Mouse (Mus musculus) heart, embryonic 12.5 days (tissue): ENCODE measurements at regions not wholly inside any gene's neighbourhood (a gene's known extent, or its start where the extent isn't known, plus 50 kb on each side); places are given as distances from the start of the nearest gene placed in this dataset.

Experiments used
- ATAC-seq: fragments of 200-750 bp; cut with Nextera tagmentation; 2 replicates; pipeline ENCODE4 v1.8.0; 2017; ENCODE audit warnings: moderate TSS enrichment, moderate library complexity; ENCODE audit not compliant: insufficient number of reproducible peaks, low FRiP score
- H3K27ac ChIP-seq: fragments of 300-500 bp; sonication (generic); 2 replicates; pipeline ENCODE4 v1.5.1; 2016; ENCODE audit warnings: mild to moderate bottlenecking, moderate library complexity; ENCODE audit not compliant: poor library complexity, severe bottlenecking
- H3K27me3 ChIP-seq: fragments of 300-500 bp; sonication (generic); replicated peaks from 2 replicates; pipeline ENCODE4 v1.6.1; 2016; ENCODE audit warnings: mild to moderate bottlenecking, moderate library complexity
- H3K36me3 ChIP-seq: fragments of 300-500 bp; sonication (generic); 2 replicates; pipeline ENCODE4 v1.6.1; 2016; ENCODE audit warnings: mild to moderate bottlenecking, moderate library complexity
- H3K4me1 ChIP-seq: fragments of 300-500 bp; sonication (generic); replicated peaks from 2 replicates; pipeline ENCODE4 v1.6.1; 2016; ENCODE audit warnings: mild to moderate bottlenecking
- H3K4me2 ChIP-seq: fragments of 300-500 bp; sonication (generic); 2 replicates; pipeline ENCODE4 v1.6.1; 2016; ENCODE audit warnings: mild to moderate bottlenecking, moderate library complexity
- H3K4me3 ChIP-seq: fragments of 300-500 bp; sonication (generic); 2 replicates; pipeline ENCODE4 v1.5.1; 2016; ENCODE audit warnings: mild to moderate bottlenecking
- H3K9ac ChIP-seq: fragments of 300-500 bp; sonication (generic); 2 replicates; pipeline ENCODE4 v1.6.1; 2016; ENCODE audit warnings: mild to moderate bottlenecking, moderate library complexity
- H3K9me3 ChIP-seq: fragments of 300-500 bp; sonication (generic); replicated peaks from 2 replicates; pipeline ENCODE4 v1.6.1; 2016; ENCODE audit warnings: mild to moderate bottlenecking, moderate library complexity
- WGBS: fragments of 180-500 bp; shearing (Covaris S2); methylation state at CpG from one replicate; pipeline ENCODE4 v1.1.7; 2016; 5-methylcytosine and 5-hydroxymethylcytosine counted together

- no peak overlapping the region for H3K9ac ChIP-seq
- WGBS = 14% methylated on average over 1 of the region's 1 CpGs
- H3K36me3 ChIP-seq = no peaks in the 10 kb centered on the region
- no peak overlapping the region for H3K4me3 ChIP-seq
- H3K27ac ChIP-seq = no peak overlapping the region
- no peaks in the 10 kb centered on the region for H3K9me3 ChIP-seq
- ATAC-seq = no peak
- H3K4me1 ChIP-seq = peaks cover 6% of the 10 kb centered on the region
- H3K27me3 ChIP-seq = no peaks in the 10 kb centered on the region
- H3K4me2 ChIP-seq = no peak overlapping the region
These were observed 157.1 kb upstream of the Ankrd50 start for GRCm38 (mm10) chr3:38641733-38642132.

DNA sequence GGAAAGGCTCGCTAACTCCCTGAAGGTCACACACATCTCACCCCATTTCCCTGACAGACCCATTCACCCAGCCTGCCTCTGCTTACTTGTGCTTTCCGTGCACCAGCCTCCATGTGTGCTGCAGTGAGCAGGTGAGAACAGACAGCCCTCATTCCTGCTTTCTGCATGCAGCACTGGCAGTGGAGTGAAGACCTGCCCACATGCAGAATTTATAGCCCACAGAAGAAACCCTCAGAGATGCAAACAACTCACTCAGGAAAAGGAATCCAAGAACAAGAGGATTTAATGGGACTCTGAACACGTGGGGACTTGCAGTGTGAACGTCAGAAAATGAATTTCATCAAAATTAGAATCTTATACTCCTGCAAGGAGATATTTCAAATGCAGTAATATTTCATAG lies 152.2 kb upstream of the Ankrd50 start:
- 71% methylated on average over 4 of the region's 4 CpGs for WGBS
- H3K4me1 ChIP-seq = peaks cover 14% of the 10 kb centered on the region
- no peak overlapping the region for H3K27ac ChIP-seq
- H3K27me3 ChIP-seq = no peaks in the 10 kb centered on the region
- H3K9me3 ChIP-seq = no peaks in the 10 kb centered on the region
- H3K4me3 ChIP-seq = no peak overlapping the region
- no peak overlapping the region for H3K4me2 ChIP-seq
- H3K9ac ChIP-seq = no peak overlapping the region
- ATAC-seq = no peak
- no peaks in the 10 kb centered on the region for H3K36me3 ChIP-seq

DNA sequence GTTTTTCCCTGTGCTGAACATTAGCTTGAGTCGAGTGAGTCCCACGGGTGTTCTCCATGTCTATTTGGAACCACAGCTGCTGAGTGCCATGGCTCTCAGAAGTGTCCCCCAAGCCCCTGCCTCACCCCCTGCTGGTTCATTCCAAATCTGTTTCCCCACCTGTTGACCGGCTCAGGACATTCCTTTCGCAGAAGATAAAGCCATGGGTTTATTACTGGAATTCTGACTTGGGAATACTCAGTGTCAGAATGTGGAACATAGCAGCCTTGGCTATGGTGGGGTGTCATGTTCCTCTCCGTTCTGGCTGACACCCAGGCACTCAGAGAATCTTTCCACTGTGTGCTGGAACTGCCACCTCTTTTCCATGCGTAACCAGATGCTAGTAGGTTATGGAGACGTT lies 148.7 kb upstream of the Ankrd50 start:
- Histone ChIP-seq H3K36me3 (no peaks in the 10 kb centered on the region), H3K4me3 (no peak overlapping the region), H3K9me3 (no peaks in the 10 kb centered on the region), H3K4me1 (peaks cover 13% of the 10 kb centered on the region), H3K9ac (no peak overlapping the region), H3K27me3 (no peaks in the 10 kb centered on the region), H3K4me2 (no peak overlapping the region), H3K27ac (no peak overlapping the region)
- ATAC-seq = no peak
- WGBS = 46% methylated on average over 7 of the region's 7 CpGs

DNA sequence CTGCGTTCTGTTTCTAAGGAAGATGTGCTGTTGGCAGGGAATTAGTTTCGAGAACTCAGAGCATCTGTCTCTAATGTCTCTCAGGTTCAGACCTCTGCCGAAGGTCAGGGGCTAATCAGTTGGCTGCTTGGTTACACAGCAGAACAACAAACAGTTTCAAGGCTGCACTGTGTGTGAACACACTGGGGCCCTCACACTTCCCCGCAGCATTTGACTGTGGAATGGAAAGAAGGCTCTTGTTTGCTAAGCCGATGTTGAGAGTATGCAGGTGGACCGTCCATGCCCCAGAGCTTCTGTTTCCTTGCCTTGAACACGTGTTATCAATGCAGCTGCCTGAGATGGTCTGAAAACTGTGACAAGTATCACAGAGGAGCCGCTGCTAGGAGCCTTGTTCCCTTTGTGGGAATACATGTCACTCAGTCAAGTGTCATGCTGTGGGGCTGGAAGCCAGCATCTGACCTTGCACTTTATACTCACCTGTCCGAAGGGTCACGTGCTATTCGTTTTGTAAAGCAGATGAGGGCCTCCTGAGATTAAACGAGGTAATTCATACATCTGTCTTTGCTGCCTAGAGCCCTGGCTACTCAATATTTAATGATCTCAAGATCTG lies 141.0 kb upstream of the Ankrd50 start:
- Histone ChIP-seq H3K27ac (no peak overlapping the region), H3K9ac (no peak overlapping the region), H3K27me3 (no peaks in the 10 kb centered on the region), H3K36me3 (no peaks in the 10 kb centered on the region), H3K4me3 (no peak overlapping the region), H3K9me3 (no peaks in the 10 kb centered on the region), H3K4me1 (peaks cover 10% of the 10 kb centered on the region), H3K4me2 (no peak overlapping the region)
- no peak for ATAC-seq
- 42% methylated on average over 12 of the region's 12 CpGs for whole genome bisulfite sequencing

DNA sequence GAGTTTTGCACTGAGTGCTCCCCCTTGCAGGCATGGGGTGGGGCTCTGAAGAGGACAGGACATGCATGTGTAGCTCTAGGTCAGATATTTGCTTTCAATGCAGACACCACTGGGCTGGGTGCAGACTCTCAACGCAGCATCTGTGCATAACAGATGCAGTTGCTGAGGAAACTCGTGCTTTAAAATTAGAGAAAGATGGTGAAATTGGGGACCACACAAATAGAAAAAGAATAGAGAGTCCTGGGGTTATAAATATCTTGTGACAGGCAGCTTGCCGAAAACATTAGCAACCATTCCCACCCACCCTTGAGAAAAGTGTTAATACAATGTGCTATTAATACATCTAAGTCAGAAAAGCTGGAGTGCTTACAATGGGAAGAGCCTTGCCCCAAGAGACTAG lies 133.3 kb upstream of the Ankrd50 start:
- Histone ChIP-seq H3K36me3 (no peaks in the 10 kb centered on the region), H3K4me2 (peak overlapping the region; percentile 36; the same call in 1 of the 2 replicates), H3K9me3 (0 out of 2 replicates have a peak, but pooled peaks cover 2% of the 10 kb centered on the region), H3K4me3 (no peak overlapping the region), H3K27me3 (no peaks in the 10 kb centered on the region), H3K4me1 (peaks cover 12% of the 10 kb centered on the region), H3K9ac (no peak overlapping the region), H3K27ac (no peak overlapping the region)
- 52% methylated on average over 3 of the region's 3 CpGs for WGBS
- no peak for ATAC-seq

- H3K27me3 ChIP-seq = no peaks in the 10 kb centered on the region
- 0 out of 2 replicates have a peak, but pooled peaks cover 2% of the 10 kb centered on the region for H3K9me3 ChIP-seq
- H3K4me1 ChIP-seq = peaks cover 16% of the 10 kb centered on the region
- H3K27ac ChIP-seq = no peak overlapping the region
- H3K36me3 ChIP-seq = no peaks in the 10 kb centered on the region
- H3K4me2 ChIP-seq = no peak overlapping the region
- no peak for ATAC-seq
- no peak overlapping the region for H3K9ac ChIP-seq
- no peak overlapping the region for H3K4me3 ChIP-seq
- WGBS = 78% methylated on average over 8 of the region's 8 CpGs
These were observed 132.6 kb upstream of the Ankrd50 start for GRCm38 (mm10) chr3:38617217-38617616.

GRCm38 (mm10) chr3:38613706-38614105 lies 129.1 kb upstream of the Ankrd50 start:
- H3K4me2 ChIP-seq = no peak overlapping the region
- H3K9ac ChIP-seq = no peak overlapping the region
- H3K4me1 ChIP-seq = peaks cover 23% of the 10 kb centered on the region
- no peak overlapping the region for H3K4me3 ChIP-seq
- no peak for ATAC-seq
- no peaks in the 10 kb centered on the region for H3K27me3 ChIP-seq
- WGBS = 74% methylated on average over 6 of the region's 6 CpGs
- 0 out of 2 replicates have a peak, but pooled peaks cover 2% of the 10 kb centered on the region for H3K9me3 ChIP-seq
- no peaks in the 10 kb centered on the region for H3K36me3 ChIP-seq
- no peak overlapping the region for H3K27ac ChIP-seq

DNA sequence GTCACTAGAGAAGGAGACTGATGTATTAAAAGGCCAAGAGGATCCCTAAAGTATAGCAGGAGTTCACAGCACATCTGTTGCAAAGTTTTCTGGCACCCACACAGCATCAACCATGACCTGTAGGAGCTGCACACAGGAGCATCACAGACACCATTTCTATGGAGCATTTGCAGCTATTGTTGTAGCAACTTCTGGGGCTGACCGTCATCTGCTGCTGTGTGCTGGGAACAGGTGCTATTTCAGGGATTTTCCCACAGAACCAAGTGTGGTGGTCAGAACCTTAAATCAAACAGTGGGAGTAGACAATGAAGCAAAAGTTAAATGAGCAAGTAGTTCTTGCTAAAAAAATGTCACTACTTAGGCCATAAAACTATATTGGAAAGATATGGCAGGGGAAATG lies 106.9 kb upstream of the Ankrd50 start:
- H3K9ac ChIP-seq = no peak overlapping the region
- H3K27ac ChIP-seq = no peak overlapping the region
- H3K4me3 ChIP-seq = no peak overlapping the region
- WGBS = 84% methylated on average over 1 of the region's 1 CpGs
- no peaks in the 10 kb centered on the region for H3K4me1 ChIP-seq
- no peak for ATAC-seq
- no peaks in the 10 kb centered on the region for H3K36me3 ChIP-seq
- H3K4me2 ChIP-seq = no peak overlapping the region
- 0 out of 2 replicates have a peak, but pooled peaks cover 4% of the 10 kb centered on the region for H3K9me3 ChIP-seq
- H3K27me3 ChIP-seq = no peaks in the 10 kb centered on the region

GRCm38 (mm10) chr3:38588966-38589365 lies 104.3 kb upstream of the Ankrd50 start:
- Histone ChIP-seq H3K4me2 (no peak overlapping the region), H3K27me3 (no peaks in the 10 kb centered on the region), H3K4me1 (no peaks in the 10 kb centered on the region), H3K4me3 (no peak overlapping the region), H3K36me3 (no peaks in the 10 kb centered on the region), H3K9ac (no peak overlapping the region), H3K27ac (no peak overlapping the region), H3K9me3 (0 out of 2 replicates have a peak, but pooled peaks cover 4% of the 10 kb centered on the region)
- ATAC-seq = no peak

GRCm38 (mm10) chr3:38585509-38585908 lies 100.9 kb upstream of the Ankrd50 start:
- Histone ChIP-seq H3K9me3 (no peaks in the 10 kb centered on the region), H3K27me3 (no peaks in the 10 kb centered on the region), H3K4me2 (no peak overlapping the region), H3K4me3 (no peak overlapping the region), H3K36me3 (no peaks in the 10 kb centered on the region), H3K4me1 (no peaks in the 10 kb centered on the region), H3K9ac (no peak overlapping the region), H3K27ac (no peak overlapping the region)
- ATAC-seq = no peak
- 81% methylated on average over 5 of the region's 5 CpGs for WGBS

GRCm38 (mm10) chr3:38579781-38580180 lies 95.1 kb upstream of the Ankrd50 start:
- H3K4me2 ChIP-seq = no peak overlapping the region
- H3K36me3 ChIP-seq = no peaks in the 10 kb centered on the region
- H3K4me1 ChIP-seq = no peaks in the 10 kb centered on the region
- no peak overlapping the region for H3K9ac ChIP-seq
- no peak overlapping the region for H3K4me3 ChIP-seq
- ATAC-seq = no peak
- H3K27me3 ChIP-seq = no peaks in the 10 kb centered on the region
- H3K9me3 ChIP-seq = no peaks in the 10 kb centered on the region
- no peak overlapping the region for H3K27ac ChIP-seq
- WGBS = 69% methylated on average over 1 of the region's 1 CpGs
